Mouse (Mus musculus): ENCODE measurements around the gene Gosr2.

DNA sequence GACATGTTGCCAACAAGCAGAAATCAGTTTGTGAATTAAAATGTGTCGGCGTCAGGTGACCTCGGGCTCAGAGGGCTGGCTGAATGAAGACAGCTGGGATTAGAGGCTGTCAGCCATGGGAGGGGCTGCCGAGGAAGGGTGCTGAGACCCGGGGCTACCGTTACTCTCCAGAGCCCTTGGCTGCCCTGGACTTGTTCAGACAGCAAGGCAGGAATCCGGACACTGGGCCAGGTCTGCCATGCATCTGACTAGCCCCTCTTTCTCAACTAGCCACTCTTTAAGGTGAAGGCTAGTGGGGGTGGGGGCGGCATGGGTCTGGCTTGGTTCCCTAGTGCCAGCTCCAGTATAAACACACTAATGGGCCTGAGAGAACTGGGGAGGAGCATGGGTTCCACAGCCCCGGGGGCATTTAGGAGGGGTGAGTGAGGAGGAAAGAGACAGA is 24.4 kb upstream of the Gosr2 start:
- TF ChIP-seq TCF12 (IDR thresholded peaks at IDR 0.05; ENCODE audit: low read depth, low read length): no peak
- TF ChIP-seq BHLHE40 (IDR thresholded peaks at IDR 0.05; ENCODE audit: low read depth, low read length): no peak
- TF ChIP-seq POLR2A (IDR thresholded peaks at IDR 0.05; ENCODE audit: low read depth, low read length): no peak
- no peak for TF ChIP-seq MAX (IDR thresholded peaks at IDR 0.05; ENCODE audit: low read length)
- no peak for TF ChIP-seq JUND (conservative IDR thresholded peaks at IDR 0.05; ENCODE audit: low read depth, low read length)

Measured in CH12.LX (cell line).